Mouse (Mus musculus) liver, embryonic 15.5 days (tissue): ENCODE results near the gene Dcbld2. TPM values are rescaled to one million over a fixed set of nuclear protein-coding genes. Genes with fewer than 3 reads are reported as not detected.

Experiments
- ATAC-seq: fragments of 200-750 bp; cut with Nextera tagmentation; 2 replicates; pipeline ENCODE4 v1.8.0; 2017; ENCODE audit warnings: moderate number of reproducible peaks, mild to moderate bottlenecking, moderate library complexity; ENCODE audit not compliant: insufficient read depth
- H3K27ac ChIP-seq: fragments of 300-500 bp; sonication (generic); replicated peaks from 2 replicates; pipeline ENCODE4 v1.5.1; 2015; ENCODE audit warnings: mild to moderate bottlenecking, inconsistent platforms
- H3K27me3 ChIP-seq: fragments of 300-500 bp; sonication (generic); 2 replicates; pipeline ENCODE4 v1.6.1; 2015; ENCODE audit warnings: mild to moderate bottlenecking, inconsistent platforms
- H3K36me3 ChIP-seq: fragments of 300-500 bp; sonication (generic); replicated peaks from 2 replicates; pipeline ENCODE4 v1.6.1; 2015; ENCODE audit warnings: moderate library complexity, mild to moderate bottlenecking, inconsistent platforms
- H3K4me1 ChIP-seq: fragments of 300-500 bp; sonication (generic); replicated peaks from 2 replicates; pipeline ENCODE4 v1.6.1; 2015; ENCODE audit warnings: inconsistent platforms
- H3K4me2 ChIP-seq: fragments of 300-500 bp; sonication (generic); 2 replicates; pipeline ENCODE4 v1.6.1; 2015; ENCODE audit warnings: moderate library complexity, mild to moderate bottlenecking, inconsistent platforms
- H3K4me3 ChIP-seq: fragments of 300-500 bp; sonication (generic); replicated peaks from 2 replicates; pipeline ENCODE4 v1.5.1; 2015; ENCODE audit warnings: mild to moderate bottlenecking, inconsistent platforms
- H3K9ac ChIP-seq: fragments of 300-500 bp; sonication (generic); 2 replicates; pipeline ENCODE4 v1.6.1; 2015; ENCODE audit warnings: moderate library complexity, mild to moderate bottlenecking, inconsistent platforms
- H3K9me3 ChIP-seq: fragments of 300-500 bp; sonication (generic); replicated peaks from 2 replicates; pipeline ENCODE4 v1.6.1; 2016; ENCODE audit warnings: inconsistent platforms
- WGBS: fragments of 180-500 bp; shearing (Covaris S2); methylation state at CpG from one replicate; pipeline ENCODE4 v1.1.7; 2015; ENCODE audit warnings: mixed read lengths; ENCODE audit not compliant: insufficient replicate concordance; 5-methylcytosine and 5-hydroxymethylcytosine counted together
- polyA plus RNA-seq: library from polyadenylated mRNA; unstranded; fragments of >200 nt; fragmentation: Nextera tagmentation; extraction: Ambion mirVana; gene quantifications from 2 replicates; pipeline ENCODE4 v1.2.1, GENCODE M21; 2015

Gene Dcbld2
- polyA plus RNA-seq, result 0.76 and 1.2 TPM in 2 replicates

- Histone ChIP-seq H3K27ac (no peak within 1 kb of the TSS), H3K4me3 (peak within 1 kb of the TSS; percentile 78), H3K4me1 (peaks cover 20% of the 10 kb centered on the region), H3K4me2 (peak within 1 kb of the TSS; percentile 97), H3K9me3 (no peaks in the 10 kb centered on the region), H3K36me3 (no peaks in the 10 kb centered on the region), H3K9ac (peak within 1 kb of the TSS; percentile 71), H3K27me3 (peaks cover 61% of the 10 kb centered on the region)
- ATAC-seq, result peak; percentile 99
- 0% methylated on average over 29 of the region's 32 CpGs for WGBS
These were observed at the start of gene Dcbld2 for GRCm38 (mm10) chr16:58408062-58408486. Gene Dcbld2, plus strand, starts transcription at chr16:58408443.

GRCm38 (mm10) chr16:58377170-58377569 lies 31.1 kb upstream of the Dcbld2 start:
- Histone ChIP-seq H3K4me3 (no peak overlapping the region), H3K27me3 (no peaks in the 10 kb centered on the region), H3K9ac (no peak overlapping the region), H3K27ac (no peak overlapping the region), H3K9me3 (no peaks in the 10 kb centered on the region), H3K4me1 (no peaks in the 10 kb centered on the region), H3K4me2 (no peak overlapping the region), H3K36me3 (no peaks in the 10 kb centered on the region)
- no peak for ATAC-seq
- WGBS, result 55% methylated on average over 1 of the region's 1 CpGs

- H3K4me3 ChIP-seq, result no peak overlapping the region
- no peaks in the 10 kb centered on the region for H3K27me3 ChIP-seq
- 56% methylated on average over 13 of the region's 13 CpGs for WGBS
- H3K9me3 ChIP-seq, result no peaks in the 10 kb centered on the region
- no peak overlapping the region for H3K4me2 ChIP-seq
- ATAC-seq, result no peak
- H3K27ac ChIP-seq, result no peak overlapping the region
- no peak overlapping the region for H3K9ac ChIP-seq
- no peaks in the 10 kb centered on the region for H3K36me3 ChIP-seq
- H3K4me1 ChIP-seq, result no peaks in the 10 kb centered on the region
These were observed 30.3 kb upstream of the Dcbld2 start for GRCm38 (mm10) chr16:58377756-58378503.

GRCm38 (mm10) chr16:58386241-58386757 lies 21.9 kb upstream of the Dcbld2 start:
- Histone ChIP-seq H3K27ac (no peak overlapping the region), H3K4me3 (no peak overlapping the region), H3K4me2 (no peak overlapping the region), H3K9ac (no peak overlapping the region), H3K36me3 (no peaks in the 10 kb centered on the region), H3K4me1 (no peaks in the 10 kb centered on the region), H3K9me3 (no peaks in the 10 kb centered on the region), H3K27me3 (no peaks in the 10 kb centered on the region)
- WGBS, result 56% methylated on average over 4 of the region's 4 CpGs
- ATAC-seq, result no peak

DNA sequence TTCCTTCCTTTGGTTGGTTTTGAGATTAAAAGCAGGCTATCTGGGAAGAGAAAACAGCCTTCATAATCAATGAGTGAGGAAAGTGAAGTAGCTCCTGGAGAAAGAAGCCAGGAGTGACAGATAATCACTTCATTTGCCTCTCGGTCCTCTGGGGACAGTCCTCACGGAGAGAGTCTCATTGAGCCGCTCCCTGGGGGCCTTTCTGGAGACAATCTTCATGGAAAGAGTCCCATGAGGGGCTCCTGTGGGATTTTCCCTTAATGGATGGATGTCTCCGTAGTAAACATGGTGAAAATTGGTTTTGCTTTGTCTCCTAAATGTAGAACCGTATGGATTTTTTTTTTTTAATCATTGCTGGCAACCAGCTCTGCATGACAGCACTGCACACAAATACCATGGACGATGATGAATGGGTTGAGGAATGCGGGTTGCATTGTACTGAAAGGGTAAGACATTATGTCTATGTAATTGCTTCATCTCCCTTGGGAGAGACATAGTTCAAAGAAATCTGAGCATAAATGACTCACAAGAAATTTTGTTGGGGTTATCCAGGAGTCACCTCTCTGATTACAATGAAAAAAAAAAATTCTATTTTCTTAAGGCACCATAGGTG lies 19.0 kb upstream of the Dcbld2 start:
- no peak overlapping the region for H3K4me2 ChIP-seq
- H3K27ac ChIP-seq, result no peak overlapping the region
- H3K9ac ChIP-seq, result no peak overlapping the region
- H3K4me1 ChIP-seq, result no peaks in the 10 kb centered on the region
- no peaks in the 10 kb centered on the region for H3K27me3 ChIP-seq
- H3K36me3 ChIP-seq, result no peaks in the 10 kb centered on the region
- no peak for ATAC-seq
- H3K9me3 ChIP-seq, result no peaks in the 10 kb centered on the region
- WGBS, result 40% methylated on average over 7 of the region's 7 CpGs
- no peak overlapping the region for H3K4me3 ChIP-seq

- H3K27me3 ChIP-seq, result no peaks in the 10 kb centered on the region
- 49% methylated on average over 3 of the region's 3 CpGs for WGBS
- no peak overlapping the region for H3K4me3 ChIP-seq
These were observed 15.2 kb upstream of the Dcbld2 start for GRCm38 (mm10) chr16:58393036-58393435.

GRCm38 (mm10) chr16:58394156-58394555 lies 14.1 kb upstream of the Dcbld2 start:
- H3K36me3 ChIP-seq, result no peaks in the 10 kb centered on the region
- no peak overlapping the region for H3K4me3 ChIP-seq
- H3K27ac ChIP-seq, result no peak overlapping the region
- H3K27me3 ChIP-seq, result no peaks in the 10 kb centered on the region
- 61% methylated on average over 5 of the region's 5 CpGs for WGBS
- H3K9me3 ChIP-seq, result no peaks in the 10 kb centered on the region
- H3K9ac ChIP-seq, result no peak overlapping the region
- no peaks in the 10 kb centered on the region for H3K4me1 ChIP-seq
- no peak for ATAC-seq
- no peak overlapping the region for H3K4me2 ChIP-seq

More at GRCm38 (mm10) chr16:58393036-58393435, 15.2 kb upstream of the Dcbld2 start:
- Histone ChIP-seq H3K36me3 (no peaks in the 10 kb centered on the region), H3K9me3 (no peaks in the 10 kb centered on the region), H3K9ac (no peak overlapping the region), H3K4me1 (no peaks in the 10 kb centered on the region), H3K4me2 (no peak overlapping the region), H3K27ac (no peak overlapping the region)
- no peak for ATAC-seq

GRCm38 (mm10) chr16:58398604-58399003 lies 9.6 kb upstream of the Dcbld2 start:
- H3K36me3 ChIP-seq, result no peaks in the 10 kb centered on the region
- no peak overlapping the region for H3K4me2 ChIP-seq
- H3K4me1 ChIP-seq, result no peaks in the 10 kb centered on the region
- WGBS, result 65% methylated on average over 3 of the region's 3 CpGs
- no peaks in the 10 kb centered on the region for H3K27me3 ChIP-seq
- no peaks in the 10 kb centered on the region for H3K9me3 ChIP-seq
- H3K4me3 ChIP-seq, result no peak overlapping the region
- H3K27ac ChIP-seq, result no peak overlapping the region
- H3K9ac ChIP-seq, result no peak overlapping the region
- no peak for ATAC-seq

DNA sequence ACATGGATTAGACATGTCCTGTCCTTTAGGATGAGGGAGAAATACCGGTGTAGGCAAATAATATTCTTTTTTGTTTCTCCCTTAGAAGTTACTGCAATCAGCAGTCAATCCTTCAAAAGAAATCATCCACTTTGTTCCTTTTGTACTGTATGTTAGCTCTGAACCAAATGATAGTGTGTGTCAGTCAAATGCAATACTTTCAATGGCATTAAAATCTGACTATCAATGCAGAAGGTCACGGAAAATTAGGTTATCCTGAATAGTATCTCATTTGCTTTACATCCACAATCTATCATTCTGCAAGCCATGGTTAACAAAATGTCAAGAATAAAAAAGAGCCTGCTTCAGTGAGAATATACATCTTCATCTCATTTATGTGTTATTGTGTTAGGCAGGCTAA lies 7.2 kb upstream of the Dcbld2 start:
- H3K9ac ChIP-seq, result no peak overlapping the region
- H3K4me3 ChIP-seq, result no peak overlapping the region
- H3K9me3 ChIP-seq, result no peaks in the 10 kb centered on the region
- no peaks in the 10 kb centered on the region for H3K4me1 ChIP-seq
- no peak overlapping the region for H3K27ac ChIP-seq
- peaks cover 16% of the 10 kb centered on the region for H3K27me3 ChIP-seq
- no peaks in the 10 kb centered on the region for H3K36me3 ChIP-seq
- no peak overlapping the region for H3K4me2 ChIP-seq
- 55% methylated on average over 2 of the region's 2 CpGs for WGBS
- ATAC-seq, result no peak

GRCm38 (mm10) chr16:58404665-58405064 lies 3.6 kb upstream of the Dcbld2 start:
- no peaks in the 10 kb centered on the region for H3K9me3 ChIP-seq
- H3K9ac ChIP-seq, result no peak overlapping the region
- H3K4me2 ChIP-seq, result no peak overlapping the region
- ATAC-seq, result no peak
- H3K36me3 ChIP-seq, result no peaks in the 10 kb centered on the region
- 61% methylated on average over 7 of the region's 7 CpGs for WGBS
- H3K4me3 ChIP-seq, result no peak overlapping the region
- peaks cover 17% of the 10 kb centered on the region for H3K4me1 ChIP-seq
- H3K27me3 ChIP-seq, result peaks cover 46% of the 10 kb centered on the region
- H3K27ac ChIP-seq, result no peak overlapping the region

DNA sequence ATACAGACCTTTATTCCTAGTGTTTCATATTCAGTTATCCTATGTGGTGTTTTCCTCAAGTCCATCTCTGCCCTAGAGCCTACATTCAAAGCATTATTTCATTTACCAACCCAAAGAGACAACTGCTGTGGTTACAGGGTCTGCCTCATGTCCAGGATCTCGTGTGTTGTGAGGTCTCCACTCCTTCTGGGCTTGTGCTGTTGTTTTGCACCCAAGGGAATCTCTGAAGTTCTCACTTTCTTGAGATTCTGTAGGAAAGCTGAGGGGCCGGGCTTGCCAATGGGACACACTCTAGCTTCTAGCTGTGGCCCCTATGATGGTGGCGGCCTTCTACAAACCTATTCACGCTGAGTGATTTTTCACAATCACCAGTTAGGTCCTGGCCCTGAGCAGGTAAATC lies 3.0 kb upstream of the Dcbld2 start:
- Histone ChIP-seq H3K36me3 (no peaks in the 10 kb centered on the region), H3K4me1 (peaks cover 20% of the 10 kb centered on the region), H3K9ac (no peak overlapping the region), H3K4me2 (no peak overlapping the region), H3K9me3 (no peaks in the 10 kb centered on the region), H3K27ac (no peak overlapping the region), H3K27me3 (peaks cover 50% of the 10 kb centered on the region), H3K4me3 (no peak overlapping the region)
- 54% methylated on average over 4 of the region's 4 CpGs for WGBS
- ATAC-seq, result no peak
